Mouse (Mus musculus): ENCODE results near the gene H2-Ab1. TPM values are rescaled to one million over a fixed set of nuclear protein-coding genes. Genes with fewer than 3 reads are reported as not detected.

Gene H2-Ab1
- polyA plus RNA-seq, 1 experiment from 2014 or later, result 15.1 TPM

DNA sequence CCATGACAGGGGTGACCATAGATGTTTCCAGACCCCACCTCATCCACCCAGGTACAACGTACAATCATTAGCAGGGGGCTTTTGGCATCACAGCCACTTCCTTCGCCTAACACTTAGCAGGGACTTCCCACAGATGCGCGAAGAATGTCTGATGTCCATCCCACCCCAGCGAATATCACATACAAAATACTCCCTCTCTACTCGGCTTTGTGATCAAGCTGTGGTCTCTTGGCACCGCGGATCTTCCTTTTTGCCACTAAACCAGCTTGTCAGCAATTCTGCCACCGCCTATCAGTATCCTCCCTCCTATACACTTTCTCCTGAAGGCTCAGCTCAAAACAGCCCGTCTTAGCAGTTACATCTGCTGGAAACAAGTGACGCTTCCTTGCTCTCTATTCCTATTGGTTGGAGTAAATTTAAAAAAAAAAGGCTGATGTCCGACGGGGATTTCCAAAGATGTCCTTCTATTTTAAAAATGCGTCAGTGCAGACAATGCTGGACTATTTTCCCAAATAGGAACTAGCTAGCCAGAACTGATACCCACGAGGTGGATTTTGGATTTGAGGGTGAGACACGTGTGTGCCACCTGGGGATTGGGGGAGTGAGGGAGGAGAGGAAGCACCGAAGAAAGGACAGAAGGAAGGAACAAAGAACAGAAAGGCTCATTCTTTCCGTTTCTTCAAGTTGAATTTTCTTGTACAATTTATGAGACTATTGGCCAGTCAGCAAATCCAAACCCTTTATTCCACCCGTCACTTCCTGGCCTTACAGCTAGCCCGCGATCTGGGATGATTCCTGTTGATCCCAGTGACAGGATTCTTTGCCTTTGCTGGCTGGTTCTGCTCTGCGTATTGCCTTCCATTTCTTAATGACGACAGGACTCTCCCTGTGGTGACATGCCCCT lies 38.7 kb downstream of the H2-Ab1 start:
- H3K4me1 ChIP-seq (replicated peaks; ENCODE audit: control insufficient read depth, insufficient read depth, low read length), result peaks cover 4% of the 10 kb centered on the region
- H3K4me2 ChIP-seq (ENCODE audit: low read depth, low read length), result peak overlapping the region; percentile 46
- peak; percentile 67; the same call in 1 of the 2 replicates for ATAC-seq (ENCODE audit: low read depth)
- H3K27ac ChIP-seq (ENCODE audit: low read length), result no peak overlapping the region
- WGBS, result 20% methylated on average over 23 of the region's 23 CpGs
- H3K9ac ChIP-seq (ENCODE audit: low read length), result no peak overlapping the region
- H3K36me3 ChIP-seq (ENCODE audit: control insufficient read depth, insufficient read depth, low read length), result no peaks in the 10 kb centered on the region
- H3K27me3 ChIP-seq (ENCODE audit: control insufficient read depth, insufficient read depth, low read depth, low read length), result no peaks in the 10 kb centered on the region
- H3K4me3 ChIP-seq (ENCODE audit: low read length), result peak overlapping the region; percentile 33
- no peaks in the 10 kb centered on the region for H3K9me3 ChIP-seq (ENCODE audit: control insufficient read depth, low read length)

DNA sequence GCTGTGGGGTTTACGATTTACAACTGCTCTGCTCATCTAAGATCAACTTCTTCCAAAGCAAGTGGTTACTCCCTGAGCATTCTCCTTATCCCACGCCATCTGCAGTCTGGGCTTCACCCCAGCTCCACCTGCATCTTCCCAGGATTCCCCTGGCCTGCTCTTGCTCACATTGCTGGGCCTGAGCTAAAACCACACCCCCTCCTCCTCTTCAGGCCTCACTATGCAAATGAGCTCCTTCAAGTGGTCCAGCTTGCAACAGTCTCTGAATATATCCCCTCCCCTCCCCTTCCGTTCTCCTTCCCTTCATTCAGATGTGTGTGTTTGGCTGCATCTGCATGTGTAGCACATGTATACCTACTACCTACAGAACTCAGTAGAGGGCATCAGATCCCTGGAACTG lies 41.9 kb downstream of the H2-Ab1 start:
- Histone ChIP-seq H3K9me3 (ENCODE audit: control insufficient read depth, low read length) (no peaks in the 10 kb centered on the region), H3K9ac (ENCODE audit: low read length) (no peak overlapping the region), H3K4me3 (ENCODE audit: low read length) (no peak overlapping the region), H3K4me2 (ENCODE audit: low read depth, low read length) (no peak overlapping the region), H3K27ac (ENCODE audit: low read length) (no peak overlapping the region), H3K36me3 (ENCODE audit: control insufficient read depth, insufficient read depth, low read length) (no peaks in the 10 kb centered on the region), H3K4me1 (replicated peaks; ENCODE audit: control insufficient read depth, insufficient read depth, low read length) (peaks cover 4% of the 10 kb centered on the region), H3K27me3 (ENCODE audit: control insufficient read depth, insufficient read depth, low read depth, low read length) (no peaks in the 10 kb centered on the region)
- 59% methylated on average over 3 of the region's 3 CpGs for WGBS
- no peak for ATAC-seq (ENCODE audit: low read depth)

DNA sequence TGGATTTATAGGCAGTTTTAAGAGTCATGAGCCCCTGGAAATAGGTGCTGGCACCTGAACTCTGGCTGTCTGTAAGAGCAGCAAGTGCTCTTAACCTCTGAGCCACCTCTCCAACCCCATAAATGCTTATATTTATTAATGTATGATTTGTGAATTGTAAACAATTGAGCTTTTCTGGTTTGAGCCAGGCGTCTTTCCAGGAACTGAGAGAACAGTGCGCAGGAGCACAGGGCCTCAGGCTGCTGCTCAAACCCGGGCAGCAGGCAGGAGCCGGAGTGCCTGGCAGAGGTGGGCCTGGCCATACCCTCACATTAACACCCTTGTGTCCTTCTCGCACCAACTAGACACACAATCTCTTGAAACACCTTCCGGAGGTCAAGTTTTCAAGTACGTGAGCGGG lies 42.6 kb downstream of the H2-Ab1 start:
- Histone ChIP-seq H3K36me3 (ENCODE audit: control insufficient read depth, insufficient read depth, low read length) (no peaks in the 10 kb centered on the region), H3K27ac (ENCODE audit: low read length) (no peak overlapping the region), H3K4me3 (ENCODE audit: low read length) (no peak overlapping the region), H3K4me2 (ENCODE audit: low read depth, low read length) (no peak overlapping the region), H3K9me3 (ENCODE audit: control insufficient read depth, low read length) (no peaks in the 10 kb centered on the region), H3K9ac (ENCODE audit: low read length) (no peak overlapping the region), H3K4me1 (replicated peaks; ENCODE audit: control insufficient read depth, insufficient read depth, low read length) (peaks cover 4% of the 10 kb centered on the region), H3K27me3 (ENCODE audit: control insufficient read depth, insufficient read depth, low read depth, low read length) (no peaks in the 10 kb centered on the region)
- WGBS, result 71% methylated on average over 8 of the region's 8 CpGs
- ATAC-seq (ENCODE audit: low read depth), result no peak

DNA sequence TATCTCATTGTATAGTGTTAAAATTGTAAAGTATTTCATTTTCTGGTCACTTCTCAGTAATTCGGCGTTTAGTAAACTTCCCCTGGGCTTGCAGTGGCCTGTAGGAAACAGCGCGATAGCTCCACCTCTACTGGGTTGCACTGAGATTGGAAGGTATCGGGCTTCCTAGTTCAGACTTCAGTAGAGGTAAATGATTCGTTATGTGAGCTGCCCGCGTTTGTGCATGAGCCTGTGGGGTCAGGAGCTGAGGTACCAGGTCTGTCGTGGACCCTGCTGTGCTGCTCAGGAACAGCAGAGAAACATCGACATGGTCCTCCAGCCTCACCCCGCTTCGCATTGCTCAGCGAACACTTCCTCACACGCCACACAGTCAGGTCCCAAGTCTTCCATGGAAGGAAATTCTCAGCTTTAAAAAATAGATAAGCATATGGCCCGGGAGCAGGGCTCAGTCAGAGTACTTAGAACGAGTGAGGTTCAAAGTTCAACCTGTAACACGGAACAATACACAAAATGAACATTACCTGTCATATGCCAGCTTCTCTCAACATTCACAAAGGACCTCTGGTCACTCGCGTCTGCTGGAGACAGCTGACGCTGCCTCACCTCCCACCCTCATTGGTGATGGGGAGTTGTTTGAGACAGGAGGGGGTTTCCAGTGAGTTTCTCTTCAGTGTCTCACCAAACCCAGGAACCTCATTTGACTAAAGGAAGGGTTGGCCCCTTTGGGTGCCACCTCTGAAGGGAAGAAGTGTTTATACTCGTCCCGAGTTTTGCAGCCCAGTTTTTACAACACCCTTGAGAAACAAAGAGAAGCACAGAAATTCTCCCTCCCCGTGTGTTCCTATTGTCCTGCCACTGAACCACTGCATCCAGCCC lies 43.4 kb downstream of the H2-Ab1 start:
- H3K4me3 ChIP-seq (ENCODE audit: low read length), result no peak overlapping the region
- H3K36me3 ChIP-seq (ENCODE audit: control insufficient read depth, insufficient read depth, low read length), result no peaks in the 10 kb centered on the region
- 62% methylated on average over 23 of the region's 23 CpGs for WGBS
- H3K4me1 ChIP-seq (replicated peaks; ENCODE audit: control insufficient read depth, insufficient read depth, low read length), result peaks cover 3% of the 10 kb centered on the region
- H3K4me2 ChIP-seq (ENCODE audit: low read depth, low read length), result no peak overlapping the region
- no peaks in the 10 kb centered on the region for H3K9me3 ChIP-seq (ENCODE audit: control insufficient read depth, low read length)
- ATAC-seq (ENCODE audit: low read depth), result no peak
- no peak overlapping the region for H3K9ac ChIP-seq (ENCODE audit: low read length)
- H3K27me3 ChIP-seq (ENCODE audit: control insufficient read depth, insufficient read depth, low read depth, low read length), result no peaks in the 10 kb centered on the region
- no peak overlapping the region for H3K27ac ChIP-seq (ENCODE audit: low read length)

DNA sequence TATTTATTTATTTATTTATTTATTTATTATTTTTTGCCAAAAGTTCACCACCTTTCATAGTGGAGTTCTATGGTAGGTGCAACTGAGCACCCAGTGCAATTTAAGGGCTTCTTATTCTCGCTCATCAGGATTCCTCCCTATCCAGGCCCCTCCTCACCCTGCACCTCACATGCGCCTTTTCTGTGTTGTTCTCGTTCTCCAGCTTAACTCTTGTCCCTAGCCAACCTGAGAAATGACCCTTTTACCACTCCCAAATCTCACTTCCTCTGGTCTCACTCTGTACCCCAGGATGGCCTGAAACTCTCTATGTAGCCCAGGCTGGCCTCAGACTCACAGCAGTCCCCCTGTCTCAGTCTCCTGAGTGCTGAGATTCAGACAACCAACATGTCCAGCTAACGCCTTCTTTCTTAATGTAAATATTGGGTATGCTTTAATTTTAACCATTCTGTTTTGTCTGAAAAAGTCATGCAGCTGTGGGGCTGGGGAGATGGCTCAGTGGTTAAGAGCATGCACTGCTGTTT lies 44.2 kb downstream of the H2-Ab1 start:
- H3K4me1 ChIP-seq (replicated peaks; ENCODE audit: control insufficient read depth, insufficient read depth, low read length), result no peaks in the 10 kb centered on the region
- no peaks in the 10 kb centered on the region for H3K36me3 ChIP-seq (ENCODE audit: control insufficient read depth, insufficient read depth, low read length)
- WGBS, result 77% methylated on average over 4 of the region's 4 CpGs
- no peak for ATAC-seq (ENCODE audit: low read depth)
- no peak overlapping the region for H3K4me3 ChIP-seq (ENCODE audit: low read length)
- H3K9ac ChIP-seq (ENCODE audit: low read length), result no peak overlapping the region
- no peaks in the 10 kb centered on the region for H3K9me3 ChIP-seq (ENCODE audit: control insufficient read depth, low read length)
- H3K4me2 ChIP-seq (ENCODE audit: low read depth, low read length), result no peak overlapping the region
- H3K27ac ChIP-seq (ENCODE audit: low read length), result no peak overlapping the region
- H3K27me3 ChIP-seq (ENCODE audit: control insufficient read depth, insufficient read depth, low read depth, low read length), result no peaks in the 10 kb centered on the region

DNA sequence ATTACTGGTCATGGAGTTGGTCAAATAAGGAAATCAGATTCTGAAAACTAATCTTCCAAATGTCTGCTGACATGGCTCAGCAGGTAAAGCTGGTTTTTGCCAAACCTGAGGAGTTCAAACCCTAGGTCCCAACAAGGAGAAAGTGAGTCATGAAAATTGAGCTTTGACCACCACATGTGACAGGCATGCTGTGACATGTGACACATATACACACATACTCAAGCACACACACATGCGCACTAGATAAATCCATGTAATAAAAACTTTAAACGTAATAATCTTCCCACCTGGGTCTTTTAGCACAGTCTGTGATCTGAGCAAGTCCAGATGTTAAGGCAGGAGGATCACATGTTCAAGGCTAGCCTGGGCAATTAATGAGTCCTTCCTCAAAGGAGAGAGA lies 46.3 kb downstream of the H2-Ab1 start:
- Histone ChIP-seq H3K4me1 (replicated peaks; ENCODE audit: control insufficient read depth, insufficient read depth, low read length) (no peaks in the 10 kb centered on the region), H3K4me2 (ENCODE audit: low read depth, low read length) (no peak overlapping the region), H3K9me3 (ENCODE audit: control insufficient read depth, low read length) (no peaks in the 10 kb centered on the region), H3K36me3 (ENCODE audit: control insufficient read depth, insufficient read depth, low read length) (no peaks in the 10 kb centered on the region), H3K4me3 (ENCODE audit: low read length) (no peak overlapping the region), H3K9ac (ENCODE audit: low read length) (no peak overlapping the region), H3K27me3 (ENCODE audit: control insufficient read depth, insufficient read depth, low read depth, low read length) (peaks cover 3% of the 10 kb centered on the region), H3K27ac (ENCODE audit: low read length) (no peak overlapping the region)
- 76% methylated on average over 2 of the region's 2 CpGs for WGBS
- ATAC-seq (ENCODE audit: low read depth), result no peak

DNA sequence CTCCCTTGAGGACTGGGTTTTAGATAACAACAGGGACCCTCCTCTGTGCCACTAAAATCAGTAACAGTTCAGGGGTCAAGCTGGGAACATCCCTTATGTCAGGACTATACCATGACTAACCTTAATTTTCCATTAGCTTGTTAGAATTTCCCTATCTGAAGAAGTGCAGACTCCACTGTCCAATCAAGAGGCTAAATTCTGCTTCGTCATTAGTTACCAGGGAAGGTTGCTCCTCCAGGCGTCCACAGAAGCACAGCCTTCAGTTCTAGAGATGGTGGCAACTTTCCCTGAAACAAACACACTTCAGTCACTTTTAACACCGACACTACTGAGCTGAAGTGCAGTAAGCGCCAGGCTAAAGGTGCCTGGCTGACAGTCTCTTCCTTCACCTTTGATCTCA lies 47.3 kb downstream of the H2-Ab1 start:
- no peak overlapping the region for H3K9ac ChIP-seq (ENCODE audit: low read length)
- H3K4me2 ChIP-seq (ENCODE audit: low read depth, low read length), result no peak overlapping the region
- H3K36me3 ChIP-seq (ENCODE audit: control insufficient read depth, insufficient read depth, low read length), result no peaks in the 10 kb centered on the region
- H3K4me1 ChIP-seq (replicated peaks; ENCODE audit: control insufficient read depth, insufficient read depth, low read length), result no peaks in the 10 kb centered on the region; the same call in 1 of the 2 replicates
- no peak overlapping the region for H3K4me3 ChIP-seq (ENCODE audit: low read length)
- H3K9me3 ChIP-seq (ENCODE audit: control insufficient read depth, low read length), result no peaks in the 10 kb centered on the region
- no peak overlapping the region for H3K27ac ChIP-seq (ENCODE audit: low read length)
- peak; percentile 61; the same call in 1 of the 2 replicates for ATAC-seq (ENCODE audit: low read depth)
- H3K27me3 ChIP-seq (ENCODE audit: control insufficient read depth, insufficient read depth, low read depth, low read length), result peaks cover 3% of the 10 kb centered on the region
- WGBS, result 12% methylated on average over 4 of the region's 4 CpGs

DNA sequence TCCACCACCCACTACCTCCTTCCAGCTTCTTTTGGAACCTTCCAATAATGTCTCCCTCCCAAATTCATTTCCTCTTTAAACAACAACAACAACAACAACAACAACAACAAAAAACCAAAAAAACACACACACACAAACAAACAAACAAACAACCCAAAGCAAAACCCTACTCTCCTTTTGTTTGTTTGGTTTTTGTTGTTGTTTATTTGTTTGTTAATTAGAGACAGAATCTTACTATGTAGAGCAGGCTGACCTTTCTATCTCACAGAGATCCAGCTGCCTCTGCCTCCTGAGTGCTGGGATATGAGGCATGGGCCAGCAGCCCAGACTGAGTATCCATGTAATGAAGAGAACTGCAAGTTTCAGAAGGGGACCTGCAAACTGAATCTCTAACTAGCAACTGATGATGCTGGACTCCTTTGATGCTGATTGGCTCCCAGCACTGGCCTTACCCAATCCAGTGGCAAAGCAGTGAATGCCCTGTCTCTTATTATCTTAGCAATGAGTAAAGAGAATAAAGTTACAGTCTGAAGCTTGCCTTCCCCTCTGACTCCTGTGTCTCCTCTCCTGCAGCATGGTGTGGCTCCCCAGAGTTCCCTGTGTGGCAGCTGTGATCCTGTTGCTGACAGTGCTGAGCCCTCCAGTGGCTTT lies 48.0 kb downstream of the H2-Ab1 start, which contains the start of gene H2-Eb1:
H2-Eb1 (plus strand) TSS at position 488 of the 651 bp plus-strand sequence.
- no peaks in the 10 kb centered on the region for H3K36me3 ChIP-seq (ENCODE audit: control insufficient read depth, insufficient read depth, low read length)
- H3K27ac ChIP-seq (ENCODE audit: low read length), result no peak within 1 kb of the TSS
- H3K4me2 ChIP-seq (ENCODE audit: low read depth, low read length), result no peak within 1 kb of the TSS
- ATAC-seq (ENCODE audit: low read depth), result peak; percentile 79
- no peaks in the 10 kb centered on the region for H3K9me3 ChIP-seq (ENCODE audit: control insufficient read depth, low read length)
- no peak within 1 kb of the TSS for H3K9ac ChIP-seq (ENCODE audit: low read length)
- no peaks in the 10 kb centered on the region; the same call in 1 of the 2 replicates for H3K4me1 ChIP-seq (replicated peaks; ENCODE audit: control insufficient read depth, insufficient read depth, low read length)
- H3K4me3 ChIP-seq (ENCODE audit: low read length), result no peak within 1 kb of the TSS
- peaks cover 3% of the 10 kb centered on the region for H3K27me3 ChIP-seq (ENCODE audit: control insufficient read depth, insufficient read depth, low read depth, low read length)

All from lung, embryonic 16.5 days (tissue).